Mouse (Mus musculus): ENCODE results near the gene CN725425.

The CN725425 gene

GRCm38 (mm10) chr15:91199256-91199905, at the start of gene CN725425:
Gene CN725425 (plus strand): TSS chr15:91199494.
- no peak for DNase-seq (ENCODE audit: low spot score)

DNA sequence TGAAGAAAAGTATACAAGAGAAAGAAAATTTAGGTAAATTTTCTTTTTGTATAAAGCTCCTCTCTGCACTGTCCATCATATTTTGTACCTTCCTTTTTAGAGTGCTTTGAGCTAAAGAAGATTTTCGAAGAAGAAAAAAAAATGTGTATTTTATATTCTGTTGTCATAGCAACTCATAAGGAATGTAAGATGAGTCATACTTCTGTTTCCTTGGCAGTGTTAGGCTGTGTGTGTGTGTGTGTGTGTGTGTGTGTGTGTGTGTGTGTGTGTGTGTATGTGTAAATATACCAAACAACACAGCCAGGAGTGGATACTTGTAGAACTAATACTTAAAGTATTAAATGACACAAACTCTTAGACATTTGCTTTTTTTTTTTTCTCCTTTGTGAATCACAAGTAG, 46.7 kb upstream of the CN725425 start:
- DNase-seq (ENCODE audit: low spot score), result peak; percentile 65

- DNase-seq (ENCODE audit: low spot score), result peak; percentile 4
Measured at GRCm38 (mm10) chr15:91153311-91153710, 46.0 kb upstream of the CN725425 start.

DNA sequence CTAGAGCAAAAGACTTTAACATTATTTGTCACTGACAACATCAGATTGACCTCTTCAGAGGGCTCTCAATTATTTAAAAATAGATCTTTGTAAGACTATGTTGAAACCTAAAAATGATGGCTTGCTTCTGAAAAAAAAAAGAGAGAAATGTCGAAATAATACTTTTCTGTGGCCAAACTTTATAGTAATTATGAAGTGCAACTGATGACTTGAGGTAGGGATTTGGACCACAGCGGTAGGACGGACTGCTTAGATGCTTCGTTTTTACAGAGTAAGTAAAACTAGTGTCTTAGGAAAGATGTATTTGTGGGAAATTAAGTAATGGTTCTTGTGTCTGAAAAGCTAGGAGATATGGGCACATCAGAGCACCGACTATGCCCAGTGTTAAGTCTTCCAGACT, 38.1 kb upstream of the CN725425 start:
- DNase-seq (ENCODE audit: low spot score), result no peak

DNA sequence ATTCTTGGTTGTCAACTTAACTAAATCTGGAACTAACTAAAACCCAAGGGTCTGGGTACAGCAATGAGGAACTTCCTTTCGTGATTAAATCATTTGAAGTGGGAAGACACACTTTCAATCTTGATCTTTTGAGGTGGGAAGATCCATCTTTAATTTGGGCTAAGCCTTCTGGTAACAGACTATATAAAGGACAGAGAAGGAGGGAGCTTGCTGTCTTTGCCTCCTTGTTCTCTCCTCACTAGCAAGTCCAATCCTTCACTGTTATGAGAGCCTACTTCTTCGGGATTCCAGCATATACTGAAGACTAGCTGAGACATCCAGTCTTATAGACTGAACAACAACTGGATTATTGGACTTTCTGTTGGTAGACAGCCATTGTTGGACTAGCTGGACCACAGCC, 35.8 kb upstream of the CN725425 start:
- no peak for DNase-seq (ENCODE audit: low spot score)

- DNase-seq (ENCODE audit: low spot score), result peak; percentile 21
Measured at GRCm38 (mm10) chr15:91165021-91165420, 34.3 kb upstream of the CN725425 start.

DNA sequence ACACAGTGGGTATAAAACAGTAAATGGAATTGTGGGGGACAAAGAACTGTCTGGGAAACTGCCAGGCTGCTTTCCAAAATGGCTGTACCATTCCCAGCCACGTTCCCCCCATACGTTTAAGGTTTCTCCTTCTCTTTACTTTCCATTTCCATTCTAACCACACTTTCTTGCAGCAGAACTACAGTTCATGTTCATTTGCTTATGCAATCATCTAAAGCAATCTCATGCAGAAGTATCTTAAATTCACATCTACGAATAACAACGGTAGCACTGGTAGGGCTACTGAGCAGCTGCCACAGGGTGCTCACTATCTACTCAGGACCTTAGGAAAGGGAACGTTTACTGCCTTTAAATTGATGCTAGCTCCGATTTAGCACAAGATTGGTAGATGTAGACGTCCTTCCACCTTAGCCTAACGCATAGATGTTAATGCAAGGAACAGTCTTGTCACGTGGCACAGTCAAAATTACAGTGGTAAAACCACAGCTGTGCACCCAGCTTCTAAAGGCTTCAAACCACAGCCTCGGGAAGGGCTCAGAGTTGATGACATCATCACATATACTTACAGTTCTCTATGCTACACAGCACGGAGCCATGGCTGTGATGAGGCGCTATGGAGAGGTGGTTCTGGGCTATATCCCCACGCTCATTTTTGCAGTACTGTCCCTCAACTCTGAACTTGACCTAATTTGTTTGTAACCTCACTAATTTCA, 31.3 kb upstream of the CN725425 start:
- no peak for DNase-seq (ENCODE audit: low spot score)

- no peak for DNase-seq (ENCODE audit: low spot score)
Measured at GRCm38 (mm10) chr15:91170602-91171328, 28.5 kb upstream of the CN725425 start.

GRCm38 (mm10) chr15:91171332-91171731, 28.0 kb upstream of the CN725425 start:
- DNase-seq (ENCODE audit: low spot score), result no peak

DNA sequence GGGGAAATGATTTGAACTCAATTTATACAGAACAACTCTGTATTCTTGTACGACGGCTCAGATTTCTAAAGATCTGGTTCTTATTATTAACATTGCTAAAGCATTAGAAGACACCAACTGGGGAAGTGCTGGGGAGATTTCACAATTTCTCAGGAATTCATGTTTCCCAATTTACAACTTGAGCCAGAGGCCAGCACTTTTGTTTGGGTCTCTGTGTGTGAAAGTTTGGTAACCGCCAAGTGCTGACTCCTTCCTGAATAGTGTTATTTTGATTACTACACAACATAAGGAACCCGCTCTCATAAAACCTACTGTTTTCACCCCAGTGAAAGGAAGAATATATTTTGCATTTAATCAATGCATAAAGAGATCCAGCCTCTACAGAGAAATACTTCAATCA, 27.1 kb upstream of the CN725425 start:
- peak; percentile 95 for DNase-seq (ENCODE audit: low spot score)

DNA sequence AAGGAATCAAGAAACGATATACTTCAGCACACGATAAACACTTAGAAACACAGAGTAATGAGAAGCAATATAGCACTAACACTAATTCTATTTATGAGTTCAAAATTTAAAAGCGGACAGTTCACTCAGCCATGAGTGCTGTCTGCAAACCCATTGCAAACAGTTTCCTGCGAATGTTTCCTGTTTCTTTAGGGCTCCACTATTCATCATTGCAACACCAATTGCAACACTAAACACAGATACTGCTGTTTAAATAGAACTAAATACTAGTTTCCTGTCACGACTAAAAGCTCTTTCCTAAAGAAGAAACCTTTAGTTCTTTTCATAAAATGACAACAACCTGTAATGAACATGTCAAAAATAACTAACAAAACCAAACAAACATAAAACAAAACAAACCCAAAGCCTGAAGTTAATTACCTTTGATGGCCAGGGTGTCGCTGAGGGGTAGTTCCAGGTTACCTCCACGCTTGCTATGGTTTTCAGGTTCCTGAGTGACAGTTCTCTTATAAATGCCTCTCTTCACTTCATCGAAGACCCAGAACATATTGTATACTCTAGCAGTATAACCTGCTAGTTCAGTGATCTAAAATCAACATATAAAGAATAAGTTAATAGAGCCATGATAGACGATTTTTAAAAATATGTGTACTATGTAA, 20.5 kb upstream of the CN725425 start:
- DNase-seq (ENCODE audit: low spot score), result no peak

GRCm38 (mm10) chr15:91179911-91180622, 19.2 kb upstream of the CN725425 start:
- peak; percentile 70 for DNase-seq (ENCODE audit: low spot score)

DNA sequence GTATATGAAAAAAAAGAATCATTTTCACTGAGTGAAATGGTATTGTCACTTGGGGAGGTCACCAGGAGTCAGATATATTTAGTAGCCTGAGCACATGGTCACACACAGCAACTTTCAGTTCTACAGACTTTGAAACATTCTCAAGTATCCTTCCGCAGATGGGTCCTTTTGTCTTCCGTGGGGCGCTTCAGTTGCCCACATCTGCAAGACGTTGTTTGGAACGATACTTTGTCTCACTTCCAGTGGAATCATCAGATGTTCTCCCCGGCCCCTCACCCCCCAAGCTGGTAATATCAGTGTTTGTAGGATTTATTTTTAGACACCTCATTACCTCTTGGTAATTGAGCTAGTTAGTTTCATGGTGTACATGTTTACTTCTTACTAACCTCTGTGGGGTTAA, 12.9 kb upstream of the CN725425 start:
- no peak for DNase-seq (ENCODE audit: low spot score)

- no peak for DNase-seq (ENCODE audit: low spot score)
Measured at GRCm38 (mm10) chr15:91190026-91190425, 9.3 kb upstream of the CN725425 start.

DNA sequence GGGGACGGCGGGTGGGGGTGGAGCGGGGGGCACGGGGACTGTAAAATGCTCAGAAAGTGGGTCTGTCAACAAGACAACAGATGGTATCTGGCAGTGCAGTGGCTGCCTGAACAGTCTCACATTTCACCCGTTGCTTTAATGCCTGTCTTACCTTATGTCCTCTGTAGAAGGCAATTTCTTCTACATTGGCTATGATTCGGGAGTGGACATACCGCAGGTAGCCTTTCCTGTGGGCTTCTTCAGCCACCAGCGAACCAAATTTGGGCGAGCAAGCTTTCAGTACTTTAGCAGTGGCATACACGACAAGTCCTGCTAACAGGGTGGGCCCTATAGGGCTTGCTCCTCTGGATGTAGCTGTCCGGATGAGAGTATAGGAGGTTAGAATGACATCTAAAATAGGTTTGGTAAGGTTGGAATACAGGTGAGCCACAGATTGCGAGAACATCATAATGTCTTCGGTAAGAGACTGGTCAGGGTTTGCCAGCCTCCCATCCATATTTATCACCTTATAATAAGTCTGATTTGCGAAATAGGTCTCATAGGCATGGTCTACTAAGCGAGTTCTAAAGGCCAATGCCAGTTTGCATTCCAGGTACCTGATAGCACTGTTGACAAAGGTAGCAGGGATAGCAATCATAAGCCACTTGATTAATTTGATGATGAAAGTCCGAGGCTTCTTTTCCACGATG, 8.6 kb upstream of the CN725425 start:
- DNase-seq (ENCODE audit: low spot score), result no peak

DNA sequence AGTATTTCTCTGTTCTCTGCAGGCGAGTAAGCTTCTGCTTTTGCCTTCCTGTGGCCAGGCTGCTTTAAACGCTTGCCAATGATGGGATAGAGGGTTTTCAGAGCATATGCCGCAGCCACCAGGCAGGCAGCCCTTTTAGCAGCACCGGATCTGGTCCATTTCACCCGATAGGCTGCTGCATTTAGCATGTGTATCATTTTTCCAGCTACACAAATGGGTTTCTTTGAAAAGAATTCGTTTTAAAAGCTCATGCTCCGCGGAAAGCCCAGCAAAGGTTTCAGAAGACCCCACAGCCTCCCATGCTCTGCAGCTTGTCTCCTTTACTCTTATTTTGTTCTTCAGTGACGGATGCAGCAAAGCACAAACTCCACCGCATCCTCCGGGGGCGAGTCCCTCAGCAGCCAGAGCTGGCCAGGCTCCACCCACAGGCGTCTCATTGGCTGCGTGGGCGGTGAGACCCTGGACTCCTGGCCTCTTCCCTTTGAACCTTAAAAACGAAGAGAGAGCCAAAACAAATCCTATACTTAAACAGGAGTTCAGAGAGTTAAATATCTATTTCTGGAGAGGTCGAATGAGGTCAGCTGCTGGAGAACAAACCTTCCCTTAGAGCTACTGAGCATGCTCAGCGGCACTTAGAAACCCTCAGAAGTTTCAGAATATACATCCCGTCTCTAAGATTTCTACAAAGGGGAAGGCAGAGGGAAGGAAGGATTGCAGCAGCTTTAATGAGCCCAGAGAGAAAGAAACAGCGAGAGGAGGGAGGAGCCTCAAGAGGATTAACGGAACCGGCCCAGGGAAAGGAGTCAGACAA, 7.7 kb upstream of the CN725425 start, which contains the start of gene Abcd2:
Abcd2 (minus strand) TSS at position 388 of the 811 bp plus-strand sequence.
- DNase-seq (ENCODE audit: low spot score), result peak; percentile 50

GRCm38 (mm10) chr15:91192223-91192598, 7.1 kb upstream of the CN725425 start:
- no peak for DNase-seq (ENCODE audit: low spot score)

DNA sequence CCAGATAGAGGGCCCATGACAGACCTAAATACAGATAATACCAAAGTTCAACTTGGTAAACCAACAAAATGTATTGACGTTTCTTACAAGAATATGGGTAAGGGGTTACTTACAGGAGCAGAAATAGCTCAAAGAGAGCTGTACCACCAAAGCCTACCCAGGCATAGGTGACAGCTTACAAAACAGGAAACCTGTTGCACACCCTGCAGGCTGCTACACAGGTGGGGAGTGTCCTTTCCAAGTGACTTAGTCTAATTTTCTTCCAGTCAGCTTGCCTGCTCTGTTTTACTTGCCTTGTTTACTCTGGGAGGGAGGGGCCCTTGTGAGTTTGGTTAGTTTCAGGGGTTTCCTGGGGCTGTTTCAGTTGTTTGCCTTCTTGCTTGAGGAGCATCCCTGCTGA, 1.5 kb downstream of the CN725425 start:
- DNase-seq (ENCODE audit: low spot score), result no peak

DNA sequence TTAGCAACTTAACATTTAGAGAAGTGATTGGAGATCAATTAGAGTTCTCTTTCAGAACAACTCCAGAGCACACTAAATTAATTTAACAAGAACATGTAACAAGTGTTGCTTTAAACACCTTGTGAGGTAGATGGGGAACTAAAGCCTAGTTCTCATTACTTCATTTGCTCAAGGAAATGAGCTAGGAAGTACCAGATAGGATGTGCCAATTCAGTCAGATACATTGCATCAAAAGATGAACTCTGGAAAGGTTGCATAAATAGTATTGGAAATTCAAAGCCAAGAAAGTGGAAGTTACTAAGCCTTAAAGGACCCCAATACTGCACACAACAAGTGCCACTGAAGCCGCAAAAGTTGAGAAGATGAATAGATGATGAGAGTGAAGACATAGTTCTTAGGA, 3.2 kb downstream of the CN725425 start:
- no peak for DNase-seq (ENCODE audit: low spot score)

DNA sequence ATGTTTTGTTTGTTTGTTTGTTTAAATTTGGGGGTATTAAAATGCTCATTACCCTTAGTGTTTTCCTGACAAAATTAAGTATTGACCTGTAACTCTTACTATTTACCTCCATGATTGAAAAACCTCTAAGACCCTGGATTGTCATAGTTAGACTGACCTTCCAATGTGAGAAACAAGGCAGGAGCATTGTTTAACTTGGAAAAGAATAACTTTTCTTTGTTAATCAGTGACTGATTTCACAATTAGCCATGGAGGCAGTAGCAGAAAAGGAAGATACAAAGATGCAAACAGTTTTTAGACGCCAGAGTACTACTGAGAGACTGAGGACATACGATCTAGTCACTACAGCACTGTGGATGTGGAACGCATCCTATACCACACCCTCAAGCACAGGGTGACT, 4.2 kb downstream of the CN725425 start:
- DNase-seq (ENCODE audit: low spot score), result no peak

Measured in adipocyte (in vitro differentiated cells).